Mouse (Mus musculus): ENCODE data around the gene Bricd5.

DNA sequence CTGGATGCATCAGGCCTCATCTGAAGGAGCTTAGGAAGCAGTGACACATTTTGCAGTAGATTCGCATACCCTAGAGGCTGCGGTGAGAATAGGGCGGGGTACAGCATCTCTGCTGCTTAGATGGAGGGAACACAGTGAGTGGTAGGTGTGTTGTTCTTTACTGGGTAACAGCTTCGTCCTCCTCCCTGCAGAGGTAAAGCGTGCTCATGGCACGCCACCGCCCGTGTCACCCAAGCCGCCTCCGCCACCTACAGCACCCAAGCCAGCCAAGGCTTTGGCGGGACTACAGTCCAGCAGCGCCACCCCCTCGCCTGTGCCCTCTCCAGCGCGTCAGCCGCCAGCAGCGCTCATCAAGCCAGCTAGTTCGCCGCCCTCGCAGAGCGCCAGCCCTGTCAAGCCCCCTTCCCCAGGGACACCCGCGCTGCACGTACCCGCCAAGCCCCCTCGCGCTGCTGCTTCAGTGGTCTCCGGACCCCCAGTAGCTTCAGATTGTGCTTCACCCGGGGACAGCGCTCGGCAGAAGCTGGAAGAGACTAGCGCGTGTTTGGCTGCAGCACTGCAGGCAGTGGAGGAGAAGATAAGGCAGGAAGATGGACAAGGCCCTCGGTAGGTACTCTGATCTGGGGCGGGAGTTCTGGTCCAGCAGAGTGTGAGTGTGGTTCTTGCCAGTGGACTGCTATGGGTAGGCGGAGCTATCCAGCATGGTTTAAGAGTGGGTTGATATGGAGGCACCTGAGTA is 32.8 kb downstream of the Bricd5 start:
- TF ChIP-seq POLR2A (IDR thresholded peaks at IDR 0.05; ENCODE audit: low read depth, low read length) (no peak), CTCF (IDR thresholded peaks at IDR 0.05; ENCODE audit: extremely low read depth, insufficient read length, insufficient replicate concordance, low read depth, low read length) (no peak)

Data from small intestine, adult 2 months (tissue).